Mouse (Mus musculus) hindbrain, embryonic 11.5 days (tissue): ENCODE results near the gene Tnk1. TPM values are rescaled to one million over a fixed set of nuclear protein-coding genes. Genes with fewer than 3 reads are reported as not detected.
A peak's percentile ranks its signal among the peaks of the same experiment; 100 is the strongest.

Experiments used
- ATAC-seq: fragments of 200-750 bp; cut with Nextera tagmentation; 2 replicates; pipeline ENCODE4 v1.8.0; 2017; ENCODE audit warnings: mild to moderate bottlenecking, moderate TSS enrichment, moderate library complexity; ENCODE audit not compliant: low FRiP score
- DNase-seq: peaks from one replicate; pipeline ENCODE4 v3.0.0-alpha.2; 2015; ENCODE audit warnings: low spot score
- H3K27ac ChIP-seq: fragments of 300-500 bp; sonication (generic); 2 replicates; pipeline ENCODE4 v1.5.1; 2014; ENCODE audit warnings: mild to moderate bottlenecking, low read depth, low read length
- H3K27me3 ChIP-seq: fragments of 300-500 bp; sonication (generic); 2 replicates; pipeline ENCODE4 v1.6.1; 2014; ENCODE audit warnings: mild to moderate bottlenecking, low read length, moderate library complexity, mixed read lengths; ENCODE audit not compliant: control insufficient read depth, insufficient read depth
- H3K36me3 ChIP-seq: fragments of 300-500 bp; sonication (generic); 2 replicates; pipeline ENCODE4 v1.6.1; 2014; ENCODE audit warnings: mild to moderate bottlenecking, low read length, moderate library complexity, mixed read lengths; ENCODE audit not compliant: control insufficient read depth, insufficient read depth
- H3K4me1 ChIP-seq: fragments of 300-500 bp; sonication (generic); replicated peaks from 2 replicates; pipeline ENCODE4 v1.6.1; 2014; ENCODE audit warnings: low read length, mixed read lengths; ENCODE audit not compliant: control insufficient read depth, insufficient read depth
- H3K4me2 ChIP-seq: fragments of 300-500 bp; sonication (generic); replicated peaks from 2 replicates; pipeline ENCODE4 v1.6.1; 2014; ENCODE audit warnings: mild to moderate bottlenecking, low read depth, low read length
- H3K4me3 ChIP-seq: fragments of 300-500 bp; sonication (generic); 2 replicates; pipeline ENCODE4 v1.5.1; 2014; ENCODE audit warnings: low read depth, low read length
- H3K9ac ChIP-seq: fragments of 300-500 bp; sonication (generic); 2 replicates; pipeline ENCODE4 v1.6.1; 2014; ENCODE audit warnings: low read depth, low read length
- H3K9me3 ChIP-seq: fragments of 300-500 bp; sonication (generic); 2 replicates; pipeline ENCODE4 v1.6.1; 2016; ENCODE audit warnings: low read length; ENCODE audit not compliant: control insufficient read depth
- WGBS: fragments of 180-500 bp; shearing (Covaris S2); extraction: QIAGEN DNeasy Blood & Tissue Kit; methylation state at CpG from one replicate; pipeline ENCODE4 v1.1.7; 2014; 5-methylcytosine and 5-hydroxymethylcytosine counted together
- polyA plus RNA-seq: library from polyadenylated mRNA; unstranded; fragments of >200 nt; fragmentation: Nextera tagmentation; extraction: Ambion mirVana; gene quantifications from 2 replicates; pipeline ENCODE4 v1.2.1, GENCODE M21; 2014

The Tnk1 gene
- polyA plus RNA-seq, 1 experiment from 2014 or later, result 0.52 TPM

DNA sequence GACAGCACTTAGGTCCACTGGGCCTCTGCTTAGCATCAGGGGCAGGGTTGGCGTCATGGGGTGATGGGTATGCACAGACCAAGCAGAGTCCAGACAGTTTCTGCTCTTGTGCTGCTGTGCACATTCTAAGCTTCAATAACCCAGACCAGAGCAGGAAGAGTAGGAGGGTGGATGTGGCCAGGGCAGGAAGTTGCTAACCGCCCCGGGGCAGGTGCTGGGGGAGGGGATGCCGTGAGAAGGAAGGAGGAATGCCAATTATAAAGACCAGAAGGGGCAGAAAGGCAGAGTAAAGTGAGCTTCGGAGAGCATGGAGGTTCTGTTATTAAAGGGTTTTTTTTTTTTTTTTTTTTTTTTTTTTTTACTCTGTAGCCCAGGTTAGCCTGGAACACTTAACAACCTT is 36.1 kb upstream of the Tnk1 start:
- no peak for ATAC-seq

DNA sequence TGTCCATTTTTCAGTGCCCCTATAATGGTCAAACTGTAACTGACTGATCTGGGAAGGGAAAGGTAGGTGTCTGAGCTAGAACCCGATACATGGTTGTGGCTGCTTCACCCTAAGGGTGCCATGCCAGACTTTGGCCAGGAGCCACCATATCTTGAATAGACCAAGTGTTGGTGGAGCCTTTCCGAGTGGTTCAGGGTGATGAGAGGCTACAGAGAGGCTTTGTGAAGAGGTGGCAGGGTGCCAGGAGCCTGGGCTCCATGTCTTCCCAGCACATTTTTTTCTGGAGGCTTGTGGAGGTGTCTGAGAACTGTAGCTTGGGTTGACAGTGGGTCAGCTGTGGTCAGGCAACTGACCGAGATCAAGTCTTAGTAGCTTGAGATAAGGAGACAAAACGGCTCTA is 33.0 kb upstream of the Tnk1 start:
- H3K27ac ChIP-seq, result no peak overlapping the region
- no peaks in the 10 kb centered on the region for H3K36me3 ChIP-seq
- no peak overlapping the region for H3K4me2 ChIP-seq
- no peak overlapping the region for H3K4me3 ChIP-seq
- no peak overlapping the region for H3K9ac ChIP-seq
- 80% methylated on average over 4 of the region's 4 CpGs for WGBS
- ATAC-seq (no peak), DNase-seq (no peak)
- no peaks in the 10 kb centered on the region for H3K9me3 ChIP-seq
- H3K27me3 ChIP-seq, result no peaks in the 10 kb centered on the region
- no peaks in the 10 kb centered on the region for H3K4me1 ChIP-seq

More for the DNA sequence above, 36.1 kb upstream of the Tnk1 start:
- Histone ChIP-seq H3K9me3 (no peaks in the 10 kb centered on the region), H3K4me2 (no peak overlapping the region), H3K27me3 (no peaks in the 10 kb centered on the region), H3K4me1 (peaks cover 6% of the 10 kb centered on the region), H3K27ac (no peak overlapping the region), H3K9ac (no peak overlapping the region), H3K4me3 (no peak overlapping the region), H3K36me3 (no peaks in the 10 kb centered on the region)
- no peak for DNase-seq
- WGBS, result 85% methylated on average over 5 of the region's 5 CpGs

DNA sequence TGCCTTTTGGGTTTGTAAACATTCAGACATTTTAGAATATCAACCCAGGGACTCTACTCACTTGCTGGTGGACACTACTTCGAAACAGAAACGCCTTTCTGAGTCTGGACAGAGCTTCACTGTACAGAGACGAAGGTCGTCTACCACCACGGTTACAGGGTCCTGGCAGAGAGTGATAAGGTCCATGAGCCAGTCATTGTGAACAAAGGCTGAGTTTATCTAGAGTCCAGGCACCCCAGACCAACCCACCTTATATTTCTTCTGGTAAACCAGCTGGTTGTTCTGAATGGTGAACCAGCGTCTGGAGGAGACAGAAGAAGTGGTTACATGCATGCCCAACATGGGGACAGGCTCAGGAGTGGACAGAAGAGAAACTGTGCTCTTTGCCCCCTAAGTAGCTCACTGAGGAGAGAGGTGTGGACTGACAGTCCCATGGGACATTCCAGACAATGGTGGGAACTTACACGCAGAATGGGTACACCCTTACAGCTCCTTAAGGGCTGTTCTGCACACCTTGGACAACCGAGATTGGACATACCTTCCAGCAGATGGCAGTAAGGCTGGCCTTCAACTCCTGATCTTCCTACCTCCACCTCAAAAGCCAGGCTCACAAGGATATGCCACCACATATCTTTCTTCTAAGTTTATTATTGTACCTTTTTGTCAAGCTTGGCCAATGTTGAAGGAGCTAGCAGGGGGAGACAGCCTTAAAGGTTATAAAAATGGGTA is 28.5 kb upstream of the Tnk1 start:
- Histone ChIP-seq H3K36me3 (no peaks in the 10 kb centered on the region), H3K27ac (no peak overlapping the region), H3K9me3 (no peaks in the 10 kb centered on the region), H3K4me2 (no peak overlapping the region), H3K27me3 (no peaks in the 10 kb centered on the region), H3K4me1 (no peaks in the 10 kb centered on the region), H3K4me3 (no peak overlapping the region), H3K9ac (no peak overlapping the region)
- DNase-seq (no peak), ATAC-seq (no peak)
- 76% methylated on average over 8 of the region's 8 CpGs for whole genome bisulfite sequencing

DNA sequence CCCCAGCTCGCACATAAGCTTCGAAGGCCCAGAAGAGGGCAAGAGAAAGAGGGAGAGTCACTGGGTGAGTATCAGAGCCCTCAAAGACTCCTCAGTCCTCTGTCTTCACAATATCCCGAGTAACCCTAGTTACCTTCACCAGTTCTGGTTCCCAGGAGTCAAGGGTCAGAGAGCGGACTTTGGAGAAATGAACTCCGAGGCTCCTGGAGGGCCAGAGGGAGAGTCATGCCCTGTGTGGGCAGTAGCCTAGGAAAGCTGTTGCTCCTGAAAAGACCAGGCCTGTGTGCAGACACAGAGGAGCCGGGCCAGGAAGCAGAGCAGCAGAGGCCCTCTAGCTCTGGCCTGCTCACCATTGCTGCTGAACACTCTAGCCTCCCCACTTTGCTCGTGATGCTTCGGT is 26.1 kb upstream of the Tnk1 start:
- Histone ChIP-seq H3K4me3 (no peak overlapping the region), H3K36me3 (no peaks in the 10 kb centered on the region), H3K9ac (no peak overlapping the region), H3K4me2 (no peak overlapping the region), H3K27ac (no peak overlapping the region), H3K9me3 (no peaks in the 10 kb centered on the region), H3K4me1 (no peaks in the 10 kb centered on the region; the same call in none of the 2 replicates), H3K27me3 (no peaks in the 10 kb centered on the region)
- DNase-seq (no peak), ATAC-seq (no peak)
- 80% methylated on average over 8 of the region's 8 CpGs for WGBS

DNA sequence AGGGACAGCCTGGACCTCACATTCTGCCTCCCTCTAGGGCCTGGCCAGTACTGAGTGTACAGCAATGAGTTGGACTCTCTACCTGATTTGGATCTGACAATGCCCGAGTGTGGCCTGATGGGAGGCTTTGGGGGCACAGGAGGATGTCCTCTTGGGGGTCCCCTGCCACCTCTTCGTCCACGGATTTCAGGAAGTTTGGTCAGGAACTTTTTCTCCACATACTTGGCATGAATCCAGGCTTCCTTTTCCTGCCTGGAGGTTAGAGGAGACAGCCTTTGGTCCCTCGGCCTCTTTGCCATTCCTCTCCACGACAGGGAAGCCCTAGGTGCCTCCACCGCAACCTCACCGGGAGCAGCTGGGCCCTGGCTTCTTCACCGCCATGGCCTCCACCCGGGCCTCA is 25.7 kb upstream of the Tnk1 start:
- no peak overlapping the region for H3K4me2 ChIP-seq
- ATAC-seq (no peak), DNase-seq (no peak)
- H3K27me3 ChIP-seq, result no peaks in the 10 kb centered on the region
- H3K9ac ChIP-seq, result no peak overlapping the region
- no peaks in the 10 kb centered on the region; the same call in none of the 2 replicates for H3K4me1 ChIP-seq
- no peaks in the 10 kb centered on the region for H3K9me3 ChIP-seq
- no peak overlapping the region for H3K4me3 ChIP-seq
- WGBS, result 88% methylated on average over 9 of the region's 9 CpGs
- H3K27ac ChIP-seq, result no peak overlapping the region
- no peaks in the 10 kb centered on the region for H3K36me3 ChIP-seq

DNA sequence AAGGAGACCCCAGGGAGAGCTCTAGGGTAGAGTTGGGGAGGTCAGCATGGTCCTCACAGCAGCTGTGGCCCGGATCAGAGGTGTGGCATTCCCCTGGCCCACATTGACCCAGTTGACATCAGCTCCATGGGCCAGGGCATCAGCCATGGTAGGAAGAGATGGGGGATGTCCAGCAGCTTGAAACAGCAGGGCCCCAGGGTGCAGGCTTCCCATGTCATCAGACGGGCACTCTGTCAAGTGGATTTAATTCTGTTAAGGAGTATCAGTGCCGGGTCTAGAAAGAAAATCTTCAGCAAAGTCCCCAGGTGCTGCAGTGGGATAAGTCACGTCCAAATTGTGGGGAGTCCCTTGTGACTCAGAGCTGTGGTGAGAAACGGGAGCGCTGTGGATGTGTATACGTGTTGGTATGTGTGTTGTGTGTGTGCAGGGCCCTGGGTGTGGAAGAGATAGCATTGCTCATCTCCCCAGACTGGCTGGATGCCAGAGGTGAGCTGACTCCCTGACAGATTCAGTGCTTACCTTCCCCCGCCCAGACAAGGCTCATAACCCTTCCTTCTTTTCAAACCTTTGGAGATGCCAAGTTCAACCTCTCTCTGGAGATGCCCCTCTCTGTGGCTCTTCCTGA is 25.1 kb upstream of the Tnk1 start:
- DNase-seq, result no peak
- WGBS, result 89% methylated on average over 8 of the region's 8 CpGs
- Histone ChIP-seq H3K36me3 (no peaks in the 10 kb centered on the region), H3K27me3 (no peaks in the 10 kb centered on the region), H3K9me3 (no peaks in the 10 kb centered on the region), H3K27ac (no peak overlapping the region), H3K4me1 (no peaks in the 10 kb centered on the region; the same call in none of the 2 replicates), H3K4me3 (no peak overlapping the region), H3K9ac (no peak overlapping the region), H3K4me2 (no peak overlapping the region)
- ATAC-seq, result no peak

DNA sequence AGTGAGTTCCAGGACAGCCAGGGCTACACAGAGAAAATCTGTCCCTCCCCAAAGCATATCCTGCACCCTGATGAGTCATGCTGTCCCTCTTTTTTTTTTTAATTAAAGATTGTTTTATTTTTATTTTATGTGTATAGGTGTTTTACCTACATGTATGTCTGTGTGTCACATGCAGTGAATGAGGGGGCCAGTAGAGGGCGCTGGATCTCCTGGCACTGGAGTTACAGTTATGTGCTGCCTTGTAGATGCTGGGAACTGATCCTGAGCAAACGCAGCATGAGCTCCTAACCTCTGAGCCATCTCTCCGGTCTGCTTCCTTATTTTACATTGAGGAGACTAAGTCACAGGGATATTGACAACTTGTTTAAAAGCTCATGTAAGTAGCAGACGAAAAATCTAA is 24.5 kb upstream of the Tnk1 start:
- peak; percentile 32 for DNase-seq
- Histone ChIP-seq H3K4me1 (no peaks in the 10 kb centered on the region; the same call in none of the 2 replicates), H3K4me2 (no peak overlapping the region), H3K36me3 (no peaks in the 10 kb centered on the region), H3K9ac (no peak overlapping the region), H3K27me3 (no peaks in the 10 kb centered on the region), H3K4me3 (no peak overlapping the region), H3K9me3 (no peaks in the 10 kb centered on the region), H3K27ac (no peak overlapping the region)
- WGBS, result 69% methylated on average over 4 of the region's 4 CpGs
- no peak for ATAC-seq

DNA sequence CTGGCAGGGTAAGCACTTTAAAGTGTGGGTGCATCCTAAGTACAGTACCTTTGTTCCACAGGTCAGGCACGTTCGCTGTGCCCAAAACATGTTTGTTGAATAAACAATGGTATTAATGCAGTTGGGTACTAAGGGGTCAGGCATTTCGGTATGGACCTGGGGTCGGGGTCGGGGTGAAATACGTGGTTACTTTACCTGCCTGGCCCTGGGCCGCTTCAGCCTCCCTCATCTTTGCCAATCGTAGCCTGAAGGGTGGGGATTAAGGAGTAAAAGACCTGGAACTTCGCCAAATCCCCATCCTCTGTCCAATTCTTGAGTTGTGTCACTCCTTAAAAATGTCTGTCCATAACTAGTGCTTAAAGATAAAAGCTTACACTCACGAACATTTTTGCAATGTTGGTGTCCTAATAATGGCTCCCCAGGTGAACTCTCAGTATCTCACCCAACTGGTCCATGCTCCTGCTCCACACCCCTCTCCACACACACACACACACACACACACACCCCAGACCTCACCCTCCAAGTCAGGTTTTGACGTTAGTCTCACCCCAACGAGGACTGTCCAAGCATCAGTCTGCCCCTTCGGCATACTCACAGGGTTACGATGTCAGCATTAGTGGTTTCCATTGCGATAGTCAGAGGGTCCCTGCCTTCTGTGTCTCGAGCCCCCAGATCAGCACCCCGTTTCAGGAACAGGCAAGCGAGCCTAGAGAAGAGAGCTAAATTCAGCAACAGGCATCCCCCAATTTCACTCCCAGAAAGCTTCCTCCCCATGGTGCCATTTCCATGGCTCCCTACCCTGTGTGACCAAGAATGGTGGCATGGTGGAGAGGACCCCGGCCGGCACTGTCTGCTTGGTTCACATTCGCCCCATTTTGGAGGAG is 23.5 kb upstream of the Tnk1 start:
- Histone ChIP-seq H3K4me2 (peak overlapping the region; percentile 68), H3K36me3 (no peaks in the 10 kb centered on the region), H3K9me3 (no peaks in the 10 kb centered on the region), H3K27me3 (no peaks in the 10 kb centered on the region), H3K4me3 (no peak overlapping the region; the same call in none of the 2 replicates), H3K27ac (no peak overlapping the region), H3K4me1 (no peaks in the 10 kb centered on the region; the same call in none of the 2 replicates), H3K9ac (peak overlapping the region; percentile 61; the same call in 1 of the 2 replicates)
- DNase-seq, result no peak
- WGBS, result 62% methylated on average over 21 of the region's 21 CpGs
- ATAC-seq, result no peak
